Mouse (Mus musculus) R1 (cell line): Measurements from ENCODE around the gene Prl8a6.

Experiments used
- DNase-seq: peaks from one replicate; pipeline ENCODE4 v3.0.0-alpha.2; 2018; ENCODE audit warnings: low read depth, low spot score

Gene Prl8a6

GRCm38 (mm10) chr13:27438588-27438987 lies at the start of gene Prl8a6:
TSS of gene Prl8a6 (minus strand) at chr13:27438688.
- DNase-seq: no peak

GRCm38 (mm10) chr13:27433159-27433558 lies 5.3 kb downstream of the Prl8a6 start:
- no peak for DNase-seq

GRCm38 (mm10) chr13:27413640-27414039 lies 24.8 kb downstream of the Prl8a6 start:
- DNase-seq: no peak

- DNase-seq: no peak
These were observed 39.3 kb downstream of the Prl8a6 start for GRCm38 (mm10) chr13:27399061-27399724.

GRCm38 (mm10) chr13:27390746-27391145 lies 47.7 kb downstream of the Prl8a6 start, which contains the start of gene Prl2b1:
TSS of gene Prl2b1 (minus strand) at chr13:27390846.
- no peak for DNase-seq
